Mouse (Mus musculus): ENCODE measurements around the gene Synm. TPM values are rescaled to one million over a fixed set of nuclear protein-coding genes. Genes with fewer than 3 reads are reported as not detected.

The Synm gene
- polyA plus RNA-seq (2021; fragmentation: Nextera tagmentation), result 5.1 and 5.2 TPM in 2 replicates
- long read RNA-seq, experiment 1, full-length matches to known transcripts, result 23 of 37 reads
- long read RNA-seq, experiment 1, partial matches to known transcripts, result 7 of 37 reads
- long read RNA-seq, experiment 1, other reads (novel, unspliced or antisense), result 7 of 37 reads
- long read RNA-seq, experiment 2, full-length matches to known transcripts, result 6 of 23 reads
- long read RNA-seq, experiment 2, partial matches to known transcripts, result 9 of 23 reads
- long read RNA-seq, experiment 2, other reads (novel, unspliced or antisense), result 8 of 23 reads

GRCm38 (mm10) chr7:67759629-67759995, at the start of gene Synm:
Gene Synm (minus strand): TSS chr7:67759742.

Other genes starting within 250 kb of the Synm start
- gene Lrrc28, start 114.5 kb downstream of the Synm start, polyA plus RNA-seq (2021; fragmentation: Nextera tagmentation), result 28.1 and 30.7 TPM in 2 replicates
- 2.2 and 2.3 TPM in 2 replicates for gene Ttc23, start 112.3 kb downstream of the Synm start, polyA plus RNA-seq (2021; fragmentation: Nextera tagmentation)
- 4.6 TPM in 2 replicates for gene Igf1r, start 193.1 kb upstream of the Synm start, polyA plus RNA-seq (2021; fragmentation: Nextera tagmentation)